Mouse (Mus musculus) forebrain, embryonic 10.5 days (tissue): ENCODE measurements around the gene Fat2. TPM values are rescaled to one million over a fixed set of nuclear protein-coding genes. Genes with fewer than 3 reads are reported as not detected.

Experiments
- DNase-seq: peaks from one replicate; pipeline ENCODE4 v3.0.0-alpha.2; 2017; ENCODE audit warnings: low spot score; ENCODE audit errors: extremely low spot score
- H3K27ac ChIP-seq: fragments of 300-500 bp; sonication (generic); 2 replicates; pipeline ENCODE4 v1.5.1; 2016; ENCODE audit warnings: mild to moderate bottlenecking
- H3K27me3 ChIP-seq: fragments of 300-500 bp; sonication (generic); 2 replicates; pipeline ENCODE4 v1.6.1; 2016; ENCODE audit warnings: mild to moderate bottlenecking; ENCODE audit not compliant: poor library complexity, severe bottlenecking
- H3K36me3 ChIP-seq: fragments of 300-500 bp; sonication (generic); replicated peaks from 2 replicates; pipeline ENCODE4 v1.6.1; 2016; ENCODE audit warnings: mild to moderate bottlenecking, moderate library complexity
- H3K4me1 ChIP-seq: fragments of 300-500 bp; sonication (generic); 2 replicates; pipeline ENCODE4 v1.6.1; 2016
- H3K4me3 ChIP-seq: fragments of 300-500 bp; sonication (generic); 2 replicates; pipeline ENCODE4 v1.5.1; 2016; ENCODE audit warnings: mild to moderate bottlenecking, moderate library complexity
- H3K9me3 ChIP-seq: fragments of 300-500 bp; sonication (generic); 2 replicates; pipeline ENCODE4 v1.6.1; 2016; ENCODE audit warnings: mild to moderate bottlenecking, moderate library complexity
- WGBS: fragments of 180-500 bp; shearing (Covaris S2); methylation state at CpG from one replicate; pipeline ENCODE4 v1.1.7; 2016; 5-methylcytosine and 5-hydroxymethylcytosine counted together
- polyA plus RNA-seq: library from polyadenylated mRNA; unstranded; fragments of >200 nt; fragmentation: Nextera tagmentation; extraction: Ambion mirVana; gene quantifications from 2 replicates; pipeline ENCODE4 v1.2.1, GENCODE M21; 2016

Fat2 gene
- polyA plus RNA-seq, 1 experiment from 2014 or later: 0.02 TPM

GRCm38 (mm10) chr11:55327111-55327510, 9.3 kb downstream of the Fat2 start:
- Histone ChIP-seq H3K9me3 (no peaks in the 10 kb centered on the region), H3K27ac (no peak overlapping the region), H3K4me1 (0 out of 2 replicates have a peak, but pooled peaks cover 3% of the 10 kb centered on the region), H3K27me3 (no peaks in the 10 kb centered on the region), H3K36me3 (no peaks in the 10 kb centered on the region), H3K4me3 (no peak overlapping the region)
- WGBS: 86% methylated on average over 5 of the region's 5 CpGs
- no peak for DNase-seq

DNA sequence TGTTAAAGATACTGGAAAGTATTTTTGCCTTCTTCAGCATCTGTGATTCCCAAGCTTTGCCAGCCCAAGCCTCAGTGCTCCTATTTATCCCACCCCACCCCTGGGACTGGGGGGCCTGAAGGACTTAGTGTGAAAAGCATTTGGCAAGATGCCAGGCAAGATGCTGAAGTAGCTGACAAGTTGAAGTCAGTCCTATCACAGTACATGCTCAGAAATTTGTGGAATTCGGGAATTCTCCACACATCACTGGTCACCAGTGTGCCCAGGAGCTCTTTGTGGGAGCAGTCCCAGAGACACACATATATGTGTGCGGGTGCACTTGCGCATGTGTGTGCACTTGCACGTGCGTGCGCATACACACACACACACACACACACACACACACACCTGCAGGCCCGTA, 10.2 kb downstream of the Fat2 start:
- DNase-seq: no peak
- Histone ChIP-seq H3K36me3 (no peaks in the 10 kb centered on the region), H3K4me3 (no peak overlapping the region), H3K27ac (no peak overlapping the region), H3K27me3 (no peaks in the 10 kb centered on the region), H3K4me1 (0 out of 2 replicates have a peak, but pooled peaks cover 3% of the 10 kb centered on the region), H3K9me3 (no peaks in the 10 kb centered on the region)
- WGBS: 89% methylated on average over 7 of the region's 7 CpGs

GRCm38 (mm10) chr11:55323854-55324253, 12.5 kb downstream of the Fat2 start:
- DNase-seq: no peak
- H3K9me3 ChIP-seq: no peaks in the 10 kb centered on the region
- no peak overlapping the region for H3K4me3 ChIP-seq
- no peaks in the 10 kb centered on the region for H3K27me3 ChIP-seq
- 85% methylated on average over 8 of the region's 8 CpGs for WGBS
- no peaks in the 10 kb centered on the region for H3K36me3 ChIP-seq
- 0 out of 2 replicates have a peak, but pooled peaks cover 3% of the 10 kb centered on the region for H3K4me1 ChIP-seq
- H3K27ac ChIP-seq: no peak overlapping the region

DNA sequence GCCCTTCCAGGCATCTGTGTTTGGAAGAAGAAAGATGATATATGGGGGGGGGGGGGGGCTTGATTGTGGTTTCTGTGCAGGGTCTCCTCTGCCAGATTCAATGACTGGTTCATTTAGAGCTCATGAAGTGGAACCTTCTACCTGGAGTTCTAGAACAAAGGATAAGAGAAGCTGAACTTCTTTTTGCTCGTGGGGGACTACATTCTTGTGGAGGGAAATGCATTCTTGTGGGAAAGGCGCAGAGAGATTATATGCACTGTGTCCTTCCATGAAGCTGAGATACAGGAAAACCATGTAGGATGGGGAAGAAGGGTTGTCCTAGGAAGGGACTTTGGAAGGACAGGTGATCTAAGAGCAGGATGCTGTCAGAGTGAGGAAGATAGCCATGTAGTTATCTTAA, 15.4 kb downstream of the Fat2 start:
- Histone ChIP-seq H3K4me1 (no peaks in the 10 kb centered on the region), H3K9me3 (no peaks in the 10 kb centered on the region), H3K27me3 (no peaks in the 10 kb centered on the region), H3K36me3 (no peaks in the 10 kb centered on the region), H3K4me3 (no peak overlapping the region), H3K27ac (no peak overlapping the region)
- 66% methylated on average over 2 of the region's 2 CpGs for WGBS
- DNase-seq: no peak

DNA sequence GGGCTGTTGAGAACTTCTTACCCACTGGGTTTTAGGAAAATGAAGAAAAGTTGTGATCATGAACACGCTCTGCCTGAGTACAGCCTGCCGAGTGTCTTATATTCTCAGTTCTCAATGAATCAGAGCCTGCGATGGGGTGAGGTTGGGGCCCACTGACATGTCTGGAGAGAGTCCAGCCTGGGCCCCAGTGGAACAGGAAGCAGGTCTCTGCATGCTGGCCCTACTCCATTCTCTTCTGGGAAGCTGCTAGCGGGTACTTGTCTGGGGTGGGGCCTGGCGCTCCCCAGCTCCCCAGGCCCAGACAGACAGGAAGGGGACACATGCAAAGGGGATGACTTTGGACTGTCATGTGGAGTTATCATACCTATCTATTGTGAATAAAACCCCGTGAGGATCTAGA, 20.4 kb downstream of the Fat2 start:
- Histone ChIP-seq H3K4me3 (no peak overlapping the region), H3K36me3 (no peaks in the 10 kb centered on the region), H3K27me3 (peaks cover 18% of the 10 kb centered on the region), H3K27ac (no peak overlapping the region), H3K4me1 (peaks cover 8% of the 10 kb centered on the region), H3K9me3 (no peaks in the 10 kb centered on the region)
- no peak for DNase-seq
- WGBS: 87% methylated on average over 6 of the region's 6 CpGs

DNA sequence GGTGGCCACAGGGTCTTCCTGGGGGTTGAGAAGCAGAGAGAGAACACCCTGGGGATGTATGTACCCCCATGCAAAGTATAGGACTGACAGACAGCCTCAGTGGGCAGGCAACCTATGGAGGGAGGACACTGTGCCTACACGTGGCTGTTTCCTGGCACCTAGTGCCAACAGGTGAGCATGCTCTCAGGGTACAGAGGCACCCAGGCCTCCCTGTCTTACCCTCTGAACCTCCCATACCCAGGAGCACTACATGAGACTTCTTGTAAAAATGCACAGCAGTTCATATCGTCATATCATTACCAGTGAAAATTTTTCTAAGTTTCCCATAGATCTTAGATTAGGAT, 21.7 kb downstream of the Fat2 start:
- H3K36me3 ChIP-seq: no peaks in the 10 kb centered on the region
- peaks cover 18% of the 10 kb centered on the region for H3K27me3 ChIP-seq
- no peak overlapping the region for H3K27ac ChIP-seq
- peaks cover 8% of the 10 kb centered on the region for H3K4me1 ChIP-seq
- WGBS: 51% methylated on average over 2 of the region's 2 CpGs
- no peak for DNase-seq
- H3K4me3 ChIP-seq: no peak overlapping the region
- no peaks in the 10 kb centered on the region for H3K9me3 ChIP-seq

GRCm38 (mm10) chr11:55313768-55314703, 22.3 kb downstream of the Fat2 start:
- Histone ChIP-seq H3K4me3 (no peak overlapping the region), H3K27ac (no peak overlapping the region), H3K27me3 (peaks cover 18% of the 10 kb centered on the region), H3K4me1 (peaks cover 8% of the 10 kb centered on the region), H3K36me3 (no peaks in the 10 kb centered on the region), H3K9me3 (no peaks in the 10 kb centered on the region)
- 26% methylated on average over 29 of the region's 29 CpGs for WGBS
- DNase-seq: no peak

DNA sequence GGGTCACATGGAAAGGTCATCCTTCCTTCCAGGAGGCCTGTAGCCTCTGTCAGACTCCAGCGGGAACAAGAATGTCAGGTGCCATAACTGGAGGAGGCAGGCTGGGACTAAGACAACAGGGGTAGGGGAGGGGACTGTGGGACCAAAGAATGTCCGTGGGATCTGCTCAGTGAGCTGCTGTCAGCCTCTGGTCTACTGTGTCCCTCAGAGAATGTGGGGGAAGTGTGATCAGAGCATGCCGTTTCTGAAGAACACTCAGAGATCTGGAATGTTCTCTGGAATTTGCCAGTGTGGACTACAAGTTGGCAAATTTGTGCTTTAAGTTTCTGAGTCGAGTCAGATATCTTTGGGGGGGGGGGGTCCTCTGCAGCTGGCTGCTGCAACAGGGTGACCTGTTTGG, 34.0 kb downstream of the Fat2 start:
- no peaks in the 10 kb centered on the region for H3K36me3 ChIP-seq
- no peak overlapping the region for H3K4me3 ChIP-seq
- no peaks in the 10 kb centered on the region for H3K27me3 ChIP-seq
- no peak for DNase-seq
- no peaks in the 10 kb centered on the region for H3K4me1 ChIP-seq
- H3K27ac ChIP-seq: no peak overlapping the region
- 76% methylated on average over 4 of the region's 4 CpGs for WGBS
- no peaks in the 10 kb centered on the region for H3K9me3 ChIP-seq

DNA sequence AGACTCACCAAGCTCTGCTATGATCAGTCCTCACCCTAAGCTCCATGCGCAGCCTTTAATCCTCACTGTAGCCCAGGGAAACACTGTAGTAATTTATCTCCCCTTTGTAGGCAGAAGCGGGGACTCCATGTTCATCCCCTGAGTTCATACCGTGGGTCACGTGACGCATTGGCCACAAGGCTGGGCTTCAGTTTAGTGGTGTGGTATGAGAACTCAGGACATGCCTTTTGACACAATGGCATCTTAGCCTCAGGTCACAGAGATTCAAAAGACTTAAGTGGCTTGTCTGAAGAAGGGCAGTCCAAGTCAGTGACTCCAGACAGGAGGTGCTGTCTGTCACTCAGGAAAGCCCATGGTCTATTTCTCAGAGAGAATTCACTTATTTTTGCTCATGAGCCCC, 43.2 kb downstream of the Fat2 start:
- H3K27me3 ChIP-seq: no peaks in the 10 kb centered on the region
- no peaks in the 10 kb centered on the region for H3K36me3 ChIP-seq
- H3K27ac ChIP-seq: no peak overlapping the region
- no peaks in the 10 kb centered on the region for H3K4me1 ChIP-seq
- no peak for DNase-seq
- H3K9me3 ChIP-seq: no peaks in the 10 kb centered on the region
- no peak overlapping the region for H3K4me3 ChIP-seq
- 90% methylated on average over 5 of the region's 5 CpGs for WGBS

GRCm38 (mm10) chr11:55291901-55292300, 44.5 kb downstream of the Fat2 start:
- 90% methylated on average over 7 of the region's 7 CpGs for WGBS
- H3K9me3 ChIP-seq: no peaks in the 10 kb centered on the region

DNA sequence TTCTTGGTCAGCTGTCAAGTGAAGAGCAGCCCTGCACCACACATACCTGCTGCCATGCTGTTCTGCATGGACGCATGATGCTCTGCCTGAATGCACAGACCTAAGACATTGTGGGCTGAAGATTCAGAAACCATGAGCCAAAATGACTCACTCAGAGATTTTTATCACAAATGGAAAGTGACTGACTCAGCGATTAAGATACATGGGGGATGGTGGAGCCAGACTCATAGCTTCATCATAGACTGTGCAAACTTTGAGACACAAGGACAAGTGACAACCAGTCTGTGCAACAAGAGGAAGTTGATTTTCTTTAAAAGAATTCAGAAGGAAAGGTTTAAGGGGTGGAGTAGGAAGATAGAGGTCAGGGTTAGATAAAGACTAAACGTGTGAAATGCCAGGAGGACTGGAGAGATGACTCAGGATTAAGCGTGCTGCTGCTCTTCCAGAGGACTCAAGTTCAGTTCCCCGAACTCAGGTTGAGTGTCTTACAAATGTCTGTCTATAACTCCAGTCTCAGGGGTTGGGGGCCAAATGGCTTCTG, 46.4 kb downstream of the Fat2 start:
- DNase-seq: no peak
- WGBS: 82% methylated on average over 5 of the region's 5 CpGs

More at GRCm38 (mm10) chr11:55291901-55292300, 44.5 kb downstream of the Fat2 start:
- Histone ChIP-seq H3K4me1 (no peaks in the 10 kb centered on the region), H3K27ac (no peak overlapping the region), H3K27me3 (no peaks in the 10 kb centered on the region), H3K4me3 (no peak overlapping the region), H3K36me3 (no peaks in the 10 kb centered on the region)
- no peak for DNase-seq

GRCm38 (mm10) chr11:55274756-55275155, 61.6 kb downstream of the Fat2 start:
- no peaks in the 10 kb centered on the region for H3K36me3 ChIP-seq
- H3K4me3 ChIP-seq: no peak overlapping the region
- DNase-seq: no peak
- WGBS: 87% methylated on average over 6 of the region's 6 CpGs
- H3K27ac ChIP-seq: no peak overlapping the region
- H3K9me3 ChIP-seq: no peaks in the 10 kb centered on the region
- no peaks in the 10 kb centered on the region for H3K27me3 ChIP-seq
- no peaks in the 10 kb centered on the region for H3K4me1 ChIP-seq

More for the DNA sequence above, 46.4 kb downstream of the Fat2 start:
- no peaks in the 10 kb centered on the region for H3K9me3 ChIP-seq
- H3K4me1 ChIP-seq: no peaks in the 10 kb centered on the region
- no peaks in the 10 kb centered on the region for H3K36me3 ChIP-seq
- no peaks in the 10 kb centered on the region for H3K27me3 ChIP-seq
- H3K27ac ChIP-seq: no peak overlapping the region
- no peak overlapping the region for H3K4me3 ChIP-seq

- Histone ChIP-seq H3K27me3 (no peaks in the 10 kb centered on the region), H3K27ac (no peak overlapping the region), H3K36me3 (no peaks in the 10 kb centered on the region), H3K9me3 (no peaks in the 10 kb centered on the region), H3K4me1 (no peaks in the 10 kb centered on the region), H3K4me3 (no peak overlapping the region)
- 90% methylated on average over 6 of the region's 6 CpGs for WGBS
- DNase-seq: no peak
Observed at GRCm38 (mm10) chr11:55268580-55268979, 67.8 kb downstream of the Fat2 start.
